In genomic region chr17:28332113-28332914, GRCm38 (mm10) we compare ENCODE assay signal across 9 mouse cellular contexts. TPM values are rescaled to one million over a fixed set of nuclear protein-coding genes. Genes with fewer than 3 reads are reported as not detected.
DNase-seq lines count a peak whose midpoint lies in the region; ATAC-seq lines count a peak whose summit lies in the region.
"Had no signal": no experiment of that assay in that cellular context is flagged by ENCODE, and none has a peak within 500 bp of the region (broad histone marks: within the 10 kb centered on the region; RNA-seq: fewer than 3 reads in every experiment).

No protein-coding gene starts in this region.

- 50% methylated on average over 12 of the region's 13 CpGs for WGBS in heart, embryonic 15.5 days
- 57% methylated on average over 13 of the region's 13 CpGs for WGBS in midbrain, embryonic 13.5 days
- WGBS in midbrain, embryonic 14.5 days: 48% methylated on average over 13 of the region's 13 CpGs
- WGBS in intestine, embryonic 16.5 days: 50% methylated on average over 13 of the region's 13 CpGs
- WGBS in neural tube, embryonic 15.5 days: 48% methylated on average over 13 of the region's 13 CpGs

- no peak for DNase-seq in heart, postnatal 36 days
- DNase-seq in midbrain, embryonic 14.5 days: no peak
- DNase-seq in layer of hippocampus, adult 18-20 months (ENCODE audit: low spot score in 2 of 2): no peak
- DNase-seq in gastrocnemius, postnatal 4 days (ENCODE audit: low spot score in 2 of 2): no peak
- DNase-seq: layer of hippocampus, adult 9-11 months had no signal

- H3K9ac ChIP-seq in heart, embryonic 15.5 days: no peak overlapping the region
- H3K9ac ChIP-seq in midbrain, embryonic 13.5 days (replicated peaks): 0 out of 2 replicates have a peak overlapping the region, but pooled peaks have one; percentile 6
- H3K9ac ChIP-seq in midbrain, embryonic 14.5 days (replicated peaks; ENCODE audit: low read length): no peak overlapping the region
- H3K9ac ChIP-seq in intestine, embryonic 16.5 days (ENCODE audit: low read depth, low read length): peak overlapping the region; percentile 40; the same call in 1 of the 2 replicates
- no peak overlapping the region for H3K9ac ChIP-seq in neural tube, embryonic 15.5 days (replicated peaks)

- H3K27me3 ChIP-seq in heart, embryonic 15.5 days: no peaks in the 10 kb centered on the region
- no peaks in the 10 kb centered on the region for H3K27me3 ChIP-seq in midbrain, embryonic 13.5 days
- H3K27me3 ChIP-seq in midbrain, embryonic 14.5 days (ENCODE audit: control insufficient read depth, insufficient read depth, low read length): no peaks in the 10 kb centered on the region
- H3K27me3 ChIP-seq in intestine, embryonic 16.5 days (replicated peaks; ENCODE audit: control insufficient read depth, insufficient read depth, low read length): no peaks in the 10 kb centered on the region
- H3K27me3 ChIP-seq in neural tube, embryonic 15.5 days (replicated peaks): no peaks in the 10 kb centered on the region

- H3K4me3 ChIP-seq in heart, embryonic 15.5 days: no peak overlapping the region
- no peak overlapping the region for H3K4me3 ChIP-seq in midbrain, embryonic 13.5 days (replicated peaks)
- H3K4me3 ChIP-seq in midbrain, embryonic 14.5 days (replicated peaks; ENCODE audit: low read depth, low read length): no peak overlapping the region
- no peak overlapping the region for H3K4me3 ChIP-seq in intestine, embryonic 16.5 days (ENCODE audit: low read length)
- H3K4me3 ChIP-seq in neural tube, embryonic 15.5 days (replicated peaks): no peak overlapping the region

- peaks cover 39% of the 10 kb centered on the region for H3K36me3 ChIP-seq in heart, embryonic 15.5 days
- peaks cover 29% of the 10 kb centered on the region for H3K36me3 ChIP-seq in midbrain, embryonic 13.5 days
- H3K36me3 ChIP-seq in midbrain, embryonic 14.5 days (ENCODE audit: control insufficient read depth, insufficient read depth, low read length): peaks cover 27% of the 10 kb centered on the region
- H3K36me3 ChIP-seq in intestine, embryonic 16.5 days (ENCODE audit: control insufficient read depth, insufficient read depth, low read length): peaks cover 18% of the 10 kb centered on the region; the same call in 1 of the 2 replicates
- H3K36me3 ChIP-seq in neural tube, embryonic 15.5 days: peaks cover 19% of the 10 kb centered on the region

- no peak for ATAC-seq in heart, embryonic 15.5 days (replicated peaks; ENCODE audit: insufficient number of reproducible peaks, insufficient read depth, low FRiP score, low read depth)
- ATAC-seq in midbrain, embryonic 13.5 days: no peak
- ATAC-seq in midbrain, embryonic 14.5 days (ENCODE audit: low FRiP score, low TSS enrichment): no peak
- no peak for ATAC-seq in intestine, embryonic 16.5 days
- no peak for ATAC-seq in neural tube, embryonic 15.5 days (ENCODE audit: low FRiP score)

- peaks cover 54% of the 10 kb centered on the region for H3K4me1 ChIP-seq in heart, embryonic 15.5 days (replicated peaks)
- peaks cover 39% of the 10 kb centered on the region for H3K4me1 ChIP-seq in midbrain, embryonic 13.5 days (replicated peaks)
- H3K4me1 ChIP-seq in midbrain, embryonic 14.5 days (ENCODE audit: control insufficient read depth, insufficient read depth, low read length): peaks cover 15% of the 10 kb centered on the region
- H3K4me1 ChIP-seq in intestine, embryonic 16.5 days (ENCODE audit: control insufficient read depth, insufficient read depth, low read length): peaks cover 46% of the 10 kb centered on the region
- H3K4me1 ChIP-seq in neural tube, embryonic 15.5 days: peaks cover 44% of the 10 kb centered on the region

- H3K9me3 ChIP-seq in heart, embryonic 15.5 days (replicated peaks): no peaks in the 10 kb centered on the region
- no peaks in the 10 kb centered on the region for H3K9me3 ChIP-seq in midbrain, embryonic 13.5 days
- no peaks in the 10 kb centered on the region for H3K9me3 ChIP-seq in midbrain, embryonic 14.5 days (ENCODE audit: control insufficient read depth, low read length)
- H3K9me3 ChIP-seq in intestine, embryonic 16.5 days (ENCODE audit: control insufficient read depth, low read length): no peaks in the 10 kb centered on the region
- no peaks in the 10 kb centered on the region for H3K9me3 ChIP-seq in neural tube, embryonic 15.5 days (replicated peaks)

- no peak overlapping the region for H3K4me2 ChIP-seq in heart, embryonic 15.5 days
- no peak overlapping the region for H3K4me2 ChIP-seq in midbrain, embryonic 13.5 days (replicated peaks)
- H3K4me2 ChIP-seq in midbrain, embryonic 14.5 days (ENCODE audit: low read length): no peak overlapping the region
- no peak overlapping the region for H3K4me2 ChIP-seq in intestine, embryonic 16.5 days (ENCODE audit: low read depth, low read length)
- H3K4me2 ChIP-seq in neural tube, embryonic 15.5 days: no peak overlapping the region

- peak overlapping the region; percentile 44 for H3K27ac ChIP-seq in heart, embryonic 15.5 days
- 0 out of 2 replicates have a peak overlapping the region, but pooled peaks have one; percentile 7 for H3K27ac ChIP-seq in midbrain, embryonic 13.5 days
- H3K27ac ChIP-seq in midbrain, embryonic 14.5 days (replicated peaks; ENCODE audit: low read depth, low read length): no peak overlapping the region
- H3K27ac ChIP-seq in intestine, embryonic 16.5 days (ENCODE audit: low read length): peak overlapping the region; percentile 35
- H3K27ac ChIP-seq in neural tube, embryonic 15.5 days (replicated peaks): no peak overlapping the region

- intact Hi-C loops in heart, postnatal 36 days (cut with DNase I): no loop called here

RNA-seq across cellular contexts. Expression of gene Rpl10a, which starts 4.0 kb away (rescaled TPM):
- 305 and 312 TPM in 2 replicates for polyA plus RNA-seq in heart, embryonic 15.5 days (2015; fragmentation: Nextera tagmentation; extraction: Ambion mirVana)
- 100 to 1,000 TPM; 392 TPM for total RNA-seq in heart, postnatal 36 days (2021)
- 382 and 387 TPM in 2 replicates for polyA plus RNA-seq in midbrain, embryonic 13.5 days (2015; fragmentation: Nextera tagmentation; extraction: Ambion mirVana)
- polyA plus RNA-seq in midbrain, embryonic 14.5 days (2014; fragmentation: Nextera tagmentation; extraction: Ambion mirVana): 401 and 423 TPM in 2 replicates
- 591 and 604 TPM in 2 replicates for polyA plus RNA-seq in intestine, embryonic 16.5 days (2015; fragmentation: Nextera tagmentation; extraction: Ambion mirVana)
- total RNA-seq in layer of hippocampus, adult 18-20 months (2021): 100 to 1,000 TPM; 356 to 365 TPM
- 100 to 1,000 TPM; 919 to 955 TPM for total RNA-seq in gastrocnemius, postnatal 4 days (2021)
- polyA plus RNA-seq in neural tube, embryonic 15.5 days (2015; fragmentation: Nextera tagmentation; extraction: Ambion mirVana): 329 and 387 TPM in 2 replicates

RNA-seq across cellular contexts. Expression of gene Tead3, which starts 18.3 kb away (rescaled TPM):
- 5.3 and 6.6 TPM in 2 replicates for polyA plus RNA-seq in heart, embryonic 15.5 days (2015; fragmentation: Nextera tagmentation; extraction: Ambion mirVana)
- total RNA-seq in heart, postnatal 36 days (2021): 10 to 100 TPM; 12.9 to 16.6 TPM
- polyA plus RNA-seq in midbrain, embryonic 13.5 days (2015; fragmentation: Nextera tagmentation; extraction: Ambion mirVana): 1.9 and 2.9 TPM in 2 replicates
- polyA plus RNA-seq in midbrain, embryonic 14.5 days (2014; fragmentation: Nextera tagmentation; extraction: Ambion mirVana): 0.78 and 1.7 TPM in 2 replicates
- polyA plus RNA-seq in intestine, embryonic 16.5 days (2015; fragmentation: Nextera tagmentation; extraction: Ambion mirVana): 8.5 and 9.3 TPM in 2 replicates
- 1 to 10 TPM; 2.0 to 2.4 TPM for total RNA-seq in layer of hippocampus, adult 18-20 months (2021)
- total RNA-seq in gastrocnemius, postnatal 4 days (2021): 10 to 100 TPM; 24.3 to 24.6 TPM
- polyA plus RNA-seq in neural tube, embryonic 15.5 days (2015; fragmentation: Nextera tagmentation; extraction: Ambion mirVana): 1.5 and 3.2 TPM in 2 replicates

RNA-seq across cellular contexts. Expression of gene Fance, which starts 19.0 kb away (rescaled TPM):
- polyA plus RNA-seq in heart, embryonic 15.5 days (2015; fragmentation: Nextera tagmentation; extraction: Ambion mirVana): 18.8 and 25.3 TPM in 2 replicates
- total RNA-seq in heart, postnatal 36 days (2021): 10 to 100 TPM; 10.9 to 17.3 TPM
- 20.2 and 26.9 TPM in 2 replicates for polyA plus RNA-seq in midbrain, embryonic 13.5 days (2015; fragmentation: Nextera tagmentation; extraction: Ambion mirVana)
- polyA plus RNA-seq in midbrain, embryonic 14.5 days (2014; fragmentation: Nextera tagmentation; extraction: Ambion mirVana): 19.5 and 24.3 TPM in 2 replicates
- 20.2 and 21.8 TPM in 2 replicates for polyA plus RNA-seq in intestine, embryonic 16.5 days (2015; fragmentation: Nextera tagmentation; extraction: Ambion mirVana)
- total RNA-seq in layer of hippocampus, adult 18-20 months (2021): 10 to 100 TPM; 22.8 to 26.0 TPM
- 10 to 100 TPM; 24.9 to 25.4 TPM for total RNA-seq in gastrocnemius, postnatal 4 days (2021)
- 26.3 and 30.3 TPM in 2 replicates for polyA plus RNA-seq in neural tube, embryonic 15.5 days (2015; fragmentation: Nextera tagmentation; extraction: Ambion mirVana)

RNA-seq across cellular contexts. Expression of gene Tulp1, which starts 32.7 kb away (rescaled TPM):
- polyA plus RNA-seq in heart, embryonic 15.5 days (2015; fragmentation: Nextera tagmentation; extraction: Ambion mirVana): 2.6 and 4.3 TPM in 2 replicates
- total RNA-seq in heart, postnatal 36 days (2021): not detected
- polyA plus RNA-seq in midbrain, embryonic 13.5 days (2015; fragmentation: Nextera tagmentation; extraction: Ambion mirVana): 1.7 and 2.6 TPM in 2 replicates
- polyA plus RNA-seq in midbrain, embryonic 14.5 days (2014; fragmentation: Nextera tagmentation; extraction: Ambion mirVana): 1.4 and 1.5 TPM in 2 replicates
- polyA plus RNA-seq in intestine, embryonic 16.5 days (2015; fragmentation: Nextera tagmentation; extraction: Ambion mirVana): 3.0 and 3.6 TPM in 2 replicates
- total RNA-seq in layer of hippocampus, adult 18-20 months (2021): not detected
- under 1 TPM; 0.47 to 0.57 TPM for total RNA-seq in gastrocnemius, postnatal 4 days (2021)
- polyA plus RNA-seq in neural tube, embryonic 15.5 days (2015; fragmentation: Nextera tagmentation; extraction: Ambion mirVana): 1.1 and 1.5 TPM in 2 replicates

Comparison
In these comparisons a context has a peak if more than half of its experiments do, and no peak if none do; other contexts are left out.
1. H3K27ac ChIP-seq: peak in heart, embryonic 15.5 days (single experiment), midbrain, embryonic 13.5 days (single experiment) and intestine, embryonic 16.5 days (single experiment); none in midbrain, embryonic 14.5 days (single experiment) and neural tube, embryonic 15.5 days (single experiment).
2. H3K9ac ChIP-seq: peak in midbrain, embryonic 13.5 days (single experiment) and intestine, embryonic 16.5 days (single experiment); none in heart, embryonic 15.5 days (single experiment), midbrain, embryonic 14.5 days (single experiment) and neural tube, embryonic 15.5 days (single experiment).